Mouse (Mus musculus): Measurements from ENCODE around the gene Vps13d. TPM values are rescaled to one million over a fixed set of nuclear protein-coding genes. Genes with fewer than 3 reads are reported as not detected.

Gene Vps13d
- total and polyA plus RNA-seq, 3 experiments, result 9.4 to 9.8 (median 9.7) TPM

- dilution Hi-C loops (cut with MboI; ENCODE audit: extremely low pct_ligation_motif_present, extremely low pct_unique_long_range_greater_than_20kb, low sequenced_read_pairs), result no loop called here
- H3K4me1 ChIP-seq (ENCODE audit: control insufficient read depth in 1 of 2, insufficient read depth in 2 of 2), result peaks cover 16 to 54% of the 10 kb centered on the region in 2 experiments
These were observed 35.8 kb upstream of the Vps13d start for GRCm38 (mm10) chr4:145230647-145231046.

GRCm38 (mm10) chr4:145229524-145230163 lies 34.8 kb upstream of the Vps13d start:
- H3K4me3 ChIP-seq (replicated peaks in 1 of 3; ENCODE audit: low read depth in 2 of 3, low read length in 2 of 3, poor library complexity in 1 of 3), result no peak overlapping the region
- H3K9ac ChIP-seq (ENCODE audit: insufficient read depth, low read depth), result no peak overlapping the region
- in situ Hi-C loops (cut with MboI; ENCODE audit: low pct_ligation_motif_present, low pct_unique_long_range_greater_than_20kb, low sequenced_read_pairs) (no loop called here), dilution Hi-C loops (cut with MboI; ENCODE audit: extremely low pct_ligation_motif_present, extremely low pct_unique_long_range_greater_than_20kb, low sequenced_read_pairs) (no loop called here)
- peaks cover 14 to 52% of the 10 kb centered on the region in 2 experiments for H3K36me3 ChIP-seq (replicated peaks in 1 of 2; ENCODE audit: control insufficient read depth in 1 of 2, insufficient read depth in 1 of 2, low read length in 1 of 2)
- H3K79me2 ChIP-seq (replicated peaks; ENCODE audit: control insufficient read depth, extremely low read depth, insufficient read depth, poor library complexity, severe bottlenecking), result peaks cover 3% of the 10 kb centered on the region; the same call in 1 of the 2 replicates
- no peak overlapping the region for H3K27ac ChIP-seq (ENCODE audit: insufficient read depth, low read depth)
- no peaks in the 10 kb centered on the region for H3K27me3 ChIP-seq (replicated peaks)
- H3K4me2 ChIP-seq (ENCODE audit: insufficient read depth, low read depth, poor library complexity, severe bottlenecking), result no peak overlapping the region
- DNase-seq (ENCODE audit: extremely low read depth), result no peak
- no peak for TF ChIP-seq POLR2AphosphoS2 (IDR thresholded peaks at IDR 0.05; ENCODE audit: low read depth, low read length)
- no peak for TF ChIP-seq PAX5 (IDR thresholded peaks at IDR 0.05; ENCODE audit: low read length)
- TF ChIP-seq JUND (conservative IDR thresholded peaks at IDR 0.05; ENCODE audit: low read depth, low read length), result no peak
- TF ChIP-seq SIN3A (IDR thresholded peaks at IDR 0.05; ENCODE audit: low read length), result no peak
- TF ChIP-seq USF2 (conservative IDR thresholded peaks at IDR 0.05; ENCODE audit: low read depth, low read length), result no peak
- no peak for TF ChIP-seq RAD21 (IDR thresholded peaks at IDR 0.05; ENCODE audit: low read depth, low read length)
- TF ChIP-seq ZC3H11A (IDR thresholded peaks at IDR 0.05; ENCODE audit: low read depth, low read length), result no peak
- TF ChIP-seq KAT2A (IDR thresholded peaks at IDR 0.05; ENCODE audit: insufficient replicate concordance, low read length), result no peak
- TF ChIP-seq HCFC1 (IDR thresholded peaks at IDR 0.05; ENCODE audit: low read depth, low read length), result no peak
- TF ChIP-seq ZKSCAN1 (IDR thresholded peaks at IDR 0.05; ENCODE audit: borderline replicate concordance, low read depth, low read length), result no peak
- TF ChIP-seq CHD1 (IDR thresholded peaks at IDR 0.05; ENCODE audit: low read depth, low read length), result no peak
- no peak for TF ChIP-seq BHLHE40 (IDR thresholded peaks at IDR 0.05; ENCODE audit: low read depth, low read length)
- no peak for TF ChIP-seq RCOR1 (conservative IDR thresholded peaks at IDR 0.05; ENCODE audit: low read depth, low read length)
- H3K4me1 ChIP-seq (ENCODE audit: control insufficient read depth in 1 of 2, insufficient read depth in 2 of 2), result peaks cover 12 to 48% of the 10 kb centered on the region in 2 experiments
- no peaks in the 10 kb centered on the region for H3K9me3 ChIP-seq (replicated peaks; ENCODE audit: low read length)

More at GRCm38 (mm10) chr4:145230647-145231046, 35.8 kb upstream of the Vps13d start:
- Histone ChIP-seq H3K79me2 (replicated peaks; ENCODE audit: control insufficient read depth, extremely low read depth, insufficient read depth, poor library complexity, severe bottlenecking) (peaks cover 3% of the 10 kb centered on the region; the same call in 1 of the 2 replicates), H3K36me3 (replicated peaks in 1 of 2; ENCODE audit: control insufficient read depth in 1 of 2, insufficient read depth in 1 of 2, low read length in 1 of 2) (peaks cover 5 to 49% of the 10 kb centered on the region in 2 experiments), H3K9ac (ENCODE audit: insufficient read depth, low read depth) (no peak overlapping the region), H3K4me3 (replicated peaks in 1 of 3; ENCODE audit: low read depth in 2 of 3, low read length in 2 of 3, poor library complexity in 1 of 3) (no peak overlapping the region), H3K9me3 (replicated peaks; ENCODE audit: low read length) (no peaks in the 10 kb centered on the region), H3K27ac (ENCODE audit: insufficient read depth, low read depth) (no peak overlapping the region), H3K27me3 (replicated peaks) (no peaks in the 10 kb centered on the region), H3K4me2 (ENCODE audit: insufficient read depth, low read depth, poor library complexity, severe bottlenecking) (no peak overlapping the region)
- in situ Hi-C loops (cut with MboI; ENCODE audit: low pct_ligation_motif_present, low pct_unique_long_range_greater_than_20kb, low sequenced_read_pairs), result no loop called here
- TF ChIP-seq MEF2A (IDR thresholded peaks at IDR 0.05; ENCODE audit: borderline replicate concordance, low read depth, low read length) (no peak), UBTF (IDR thresholded peaks at IDR 0.05; ENCODE audit: low read depth, low read length) (no peak), TBP (conservative IDR thresholded peaks at IDR 0.05; ENCODE audit: low read depth, low read length) (no peak), PAX5 (IDR thresholded peaks at IDR 0.05; ENCODE audit: low read length) (no peak), POLR2A (IDR thresholded peaks at IDR 0.05; ENCODE audit: low read depth, low read length) (no peak), EP300 (IDR thresholded peaks at IDR 0.05; ENCODE audit: low read length) (no peak), JUND (conservative IDR thresholded peaks at IDR 0.05; ENCODE audit: low read depth, low read length) (no peak), USF1 (IDR thresholded peaks at IDR 0.05; ENCODE audit: low read depth, low read length) (no peak), MAX (IDR thresholded peaks at IDR 0.05; ENCODE audit: low read length) (no peak), ETS1 (conservative IDR thresholded peaks at IDR 0.05; ENCODE audit: low read depth, low read length) (no peak), KAT2A (IDR thresholded peaks at IDR 0.05; ENCODE audit: insufficient replicate concordance, low read length) (no peak), MAFK (IDR thresholded peaks at IDR 0.05; ENCODE audit: insufficient replicate concordance, low read length) (no peak), SMC3 (IDR thresholded peaks at IDR 0.05; ENCODE audit: low read depth, low read length) (no peak)
- no peak for DNase-seq (ENCODE audit: extremely low read depth)

Measured in CH12.LX (cell line).